ENCODE assay signal across 10 mouse cellular contexts in genomic region chr13:91093610-91094009, GRCm38 (mm10).
DNase-seq lines count a peak whose midpoint lies in the region; ATAC-seq and TF ChIP-seq lines count a peak whose summit lies in the region.
"Had no signal": no experiment of that assay in that cellular context is flagged by ENCODE, and none has a peak within 500 bp of the region (broad histone marks: within the 10 kb centered on the region; RNA-seq: fewer than 3 reads in every experiment).

No protein-coding gene starts in this region.

- no peak for TF ChIP-seq RAD21 in MEL (IDR thresholded peaks at IDR 0.05; ENCODE audit: low read depth, low read length)

- no peaks in the 10 kb centered on the region for H3K36me3 ChIP-seq in intestine, embryonic 14.5 days (ENCODE audit: control insufficient read depth, insufficient read depth, low read length)
- no peaks in the 10 kb centered on the region for H3K36me3 ChIP-seq in intestine, postnatal 0 days (ENCODE audit: control insufficient read depth, insufficient read depth)
- H3K36me3 ChIP-seq in MEL (ENCODE audit: control insufficient read depth in 1 of 2, insufficient read depth in 2 of 2, low read length in 2 of 2), result no peaks in the 10 kb centered on the region
- no peaks in the 10 kb centered on the region for H3K36me3 ChIP-seq in forebrain, embryonic 12.5 days (replicated peaks)
- H3K36me3 ChIP-seq in limb, embryonic 15.5 days, result no peaks in the 10 kb centered on the region
- H3K36me3 ChIP-seq: G1E had no signal

- H3K27ac ChIP-seq in intestine, embryonic 14.5 days (ENCODE audit: low read depth), result peak overlapping the region; percentile 70
- H3K27ac ChIP-seq in intestine, postnatal 0 days (ENCODE audit: low read depth, low read length), result no peak overlapping the region
- no peak overlapping the region for H3K27ac ChIP-seq in MEL (ENCODE audit: control insufficient read depth, low read depth, low read length)
- no peak overlapping the region for H3K27ac ChIP-seq in forebrain, embryonic 12.5 days
- H3K27ac ChIP-seq in limb, embryonic 15.5 days, result peak overlapping the region; percentile 43

- no peak for DNase-seq in intestine, embryonic 14.5 days (ENCODE audit: low spot score)
- DNase-seq in MEL (ENCODE audit: low read depth, low spot score), result peak; percentile 10
- DNase-seq in adrenal gland, postnatal 10 days, result no peak
- no peak for DNase-seq in gastrocnemius, adult 8-10 months (ENCODE audit: low spot score in 2 of 2)

- no peak overlapping the region for H3K4me3 ChIP-seq in intestine, embryonic 14.5 days (ENCODE audit: low read depth, low read length)
- H3K4me3 ChIP-seq in intestine, postnatal 0 days (ENCODE audit: low read depth, low read length), result no peak overlapping the region
- no peak overlapping the region for H3K4me3 ChIP-seq in MEL (ENCODE audit: control insufficient read depth in 1 of 2, insufficient read depth in 1 of 2, low read depth in 2 of 2, low read length in 2 of 2)
- no peak overlapping the region for H3K4me3 ChIP-seq in forebrain, embryonic 12.5 days (replicated peaks)
- H3K4me3 ChIP-seq in limb, embryonic 15.5 days, result no peak overlapping the region
- H3K4me3 ChIP-seq: erythroblast, embryonic 14.5 days had no signal

- H3K9ac ChIP-seq in intestine, embryonic 14.5 days (ENCODE audit: low read length), result no peak overlapping the region
- H3K9ac ChIP-seq in intestine, postnatal 0 days (ENCODE audit: low read depth, low read length), result no peak overlapping the region
- H3K9ac ChIP-seq in MEL (ENCODE audit: control insufficient read depth, low read depth, low read length, poor library complexity, severe bottlenecking), result no peak overlapping the region
- no peak overlapping the region for H3K9ac ChIP-seq in forebrain, embryonic 12.5 days
- no peak overlapping the region for H3K9ac ChIP-seq in limb, embryonic 15.5 days

- no peak for TF ChIP-seq POLR2A in MEL (IDR thresholded peaks at IDR 0.05; ENCODE audit: control insufficient read depth in 1 of 2, insufficient read depth in 1 of 2, low read depth in 1 of 2, low read length in 2 of 2, poor library complexity in 1 of 2)

- TF ChIP-seq CTCF in intestine, postnatal 0 days (IDR thresholded peaks at IDR 0.05; ENCODE audit: low read depth), result no peak
- no peak for TF ChIP-seq CTCF in MEL (IDR thresholded peaks at IDR 0.05 in 2 of 3, conservative IDR thresholded peaks at IDR 0.05 in 1 of 3; ENCODE audit: control insufficient read depth in 1 of 3, insufficient read depth in 1 of 3, low read depth in 2 of 3, low read length in 3 of 3, poor library complexity in 1 of 3, severe bottlenecking in 1 of 3)

- H3K9me3 ChIP-seq in intestine, embryonic 14.5 days (ENCODE audit: control insufficient read depth, low read length), result no peaks in the 10 kb centered on the region
- H3K9me3 ChIP-seq in intestine, postnatal 0 days (ENCODE audit: control insufficient read depth), result no peaks in the 10 kb centered on the region
- no peaks in the 10 kb centered on the region for H3K9me3 ChIP-seq in MEL (replicated peaks; ENCODE audit: insufficient read depth, low read length)
- no peaks in the 10 kb centered on the region for H3K9me3 ChIP-seq in forebrain, embryonic 12.5 days
- H3K9me3 ChIP-seq in limb, embryonic 15.5 days, result no peaks in the 10 kb centered on the region
- H3K9me3 ChIP-seq: G1E had no signal

- no peaks in the 10 kb centered on the region for H3K27me3 ChIP-seq in intestine, embryonic 14.5 days (replicated peaks; ENCODE audit: control insufficient read depth, insufficient read depth, low read length)
- no peaks in the 10 kb centered on the region for H3K27me3 ChIP-seq in intestine, postnatal 0 days (replicated peaks; ENCODE audit: control insufficient read depth, insufficient read depth, low read length)
- H3K27me3 ChIP-seq in MEL (ENCODE audit: control insufficient read depth in 1 of 2, insufficient read depth in 2 of 2, low read length in 2 of 2), result no peaks in the 10 kb centered on the region
- no peaks in the 10 kb centered on the region for H3K27me3 ChIP-seq in forebrain, embryonic 12.5 days
- H3K27me3 ChIP-seq in limb, embryonic 15.5 days, result no peaks in the 10 kb centered on the region

- no peak overlapping the region for H3K4me2 ChIP-seq in intestine, embryonic 14.5 days (ENCODE audit: low read length)
- H3K4me2 ChIP-seq in intestine, postnatal 0 days (replicated peaks; ENCODE audit: low read depth), result no peak overlapping the region
- H3K4me2 ChIP-seq in forebrain, embryonic 12.5 days, result no peak overlapping the region
- H3K4me2 ChIP-seq in limb, embryonic 15.5 days, result no peak overlapping the region

- no peaks in the 10 kb centered on the region for H3K79me2 ChIP-seq in MEL (ENCODE audit: control insufficient read depth, insufficient read depth, low read length, poor library complexity)

- WGBS in intestine, embryonic 14.5 days, result 8% methylated on average over 1 of the region's 1 CpGs
- WGBS in intestine, postnatal 0 days, result 38% methylated on average over 1 of the region's 1 CpGs
- WGBS in forebrain, embryonic 12.5 days, result 0% methylated on average over 1 of the region's 1 CpGs
- WGBS in limb, embryonic 15.5 days, result 5% methylated on average over 1 of the region's 1 CpGs

- no peak for ATAC-seq in intestine, embryonic 14.5 days (replicated peaks; ENCODE audit: low FRiP score, low TSS enrichment, low read depth)
- no peak for ATAC-seq in intestine, postnatal 0 days
- ATAC-seq in forebrain, embryonic 12.5 days (ENCODE audit: low FRiP score), result peak; percentile 28; the same call in 1 of the 2 replicates
- ATAC-seq in limb, embryonic 15.5 days (ENCODE audit: insufficient number of reproducible peaks, low FRiP score, low TSS enrichment, low read depth), result no peak
- ATAC-seq in erythroblast, adult 5-6 weeks (replicated peaks; ENCODE audit: low FRiP score, poor library complexity, severe bottlenecking), result no peak

- peaks cover 3% of the 10 kb centered on the region; the same call in 1 of the 2 replicates for H3K4me1 ChIP-seq in intestine, embryonic 14.5 days (replicated peaks; ENCODE audit: control insufficient read depth, insufficient read depth, low read length)
- no peaks in the 10 kb centered on the region for H3K4me1 ChIP-seq in intestine, postnatal 0 days (replicated peaks; ENCODE audit: control insufficient read depth, insufficient read depth, low read length)
- H3K4me1 ChIP-seq in MEL (ENCODE audit: control insufficient read depth in 1 of 2, insufficient read depth in 2 of 2, low read length in 2 of 2), result no peaks in the 10 kb centered on the region
- H3K4me1 ChIP-seq in forebrain, embryonic 12.5 days, result peaks cover 14% of the 10 kb centered on the region
- H3K4me1 ChIP-seq in limb, embryonic 15.5 days, result peaks cover 10% of the 10 kb centered on the region; the same call in 1 of the 2 replicates

- TF ChIP-seq EP300 in MEL (IDR thresholded peaks at IDR 0.05; ENCODE audit: low read depth in 1 of 2, low read length in 2 of 2), result no peak

TF ChIP-seq in MEL, 35 proteins besides CTCF, POLR2A, EP300 and RAD21:
- no peak for TF ChIP-seq GABPA (IDR thresholded peaks at IDR 0.05; ENCODE audit: low read depth, low read length)
- no peak for TF ChIP-seq JUND (IDR thresholded peaks at IDR 0.05; ENCODE audit: low read depth, low read length)
- TF ChIP-seq ZC3H11A (IDR thresholded peaks at IDR 0.05; ENCODE audit: low read depth, low read length), result no peak
- TF ChIP-seq MEF2A (IDR thresholded peaks at IDR 0.05; ENCODE audit: extremely low read depth, insufficient replicate concordance, low read depth, low read length, poor library complexity, severe bottlenecking), result no peak
- TF ChIP-seq GATA1 (IDR thresholded peaks at IDR 0.05; ENCODE audit: low read depth, low read length), result no peak
- TF ChIP-seq MYC (IDR thresholded peaks at IDR 0.05; ENCODE audit: low read depth, low read length), result no peak
- TF ChIP-seq USF1 (IDR thresholded peaks at IDR 0.05; ENCODE audit: low read depth, low read length), result no peak
- no peak for TF ChIP-seq MAFK (IDR thresholded peaks at IDR 0.05; ENCODE audit: borderline replicate concordance, low read depth, low read length)
- TF ChIP-seq TAL1 (IDR thresholded peaks at IDR 0.05; ENCODE audit: low read length), result no peak
- no peak for TF ChIP-seq MAZ (IDR thresholded peaks at IDR 0.05; ENCODE audit: low read depth, low read length)
- TF ChIP-seq BHLHE40 (IDR thresholded peaks at IDR 0.05; ENCODE audit: borderline replicate concordance, low read depth, low read length), result no peak
- TF ChIP-seq ZMIZ1 (IDR thresholded peaks at IDR 0.05; ENCODE audit: low read depth, low read length), result no peak
- no peak for TF ChIP-seq MXI1 (IDR thresholded peaks at IDR 0.05; ENCODE audit: low read depth, low read length)
- TF ChIP-seq ELF1 (IDR thresholded peaks at IDR 0.05; ENCODE audit: low read depth, low read length), result no peak
- no peak for TF ChIP-seq SIN3A (IDR thresholded peaks at IDR 0.05; ENCODE audit: low read length)
- TF ChIP-seq SMC3 (IDR thresholded peaks at IDR 0.05; ENCODE audit: low read depth, low read length), result no peak
- TF ChIP-seq RCOR1 (IDR thresholded peaks at IDR 0.05; ENCODE audit: low read depth, low read length), result no peak
- no peak for TF ChIP-seq NELFE (IDR thresholded peaks at IDR 0.05; ENCODE audit: low read depth, low read length)
TF ChIP-seq in MEL: peak in this region for 0.

Comparison
In these comparisons a context has a peak if more than half of its experiments do, and no peak if none do; other contexts are left out.
1. H3K27ac ChIP-seq: peak in intestine, embryonic 14.5 days (single experiment) and limb, embryonic 15.5 days (single experiment); none in intestine, postnatal 0 days (single experiment), MEL (single experiment) and forebrain, embryonic 12.5 days (single experiment).